Mouse (Mus musculus) forebrain, embryonic 14.5 days (tissue): ENCODE results near the gene Atg2a. TPM values are rescaled to one million over a fixed set of nuclear protein-coding genes. Genes with fewer than 3 reads are reported as not detected.

Experiments used
- ATAC-seq: fragments of 200-750 bp; cut with Nextera tagmentation; 2 replicates; pipeline ENCODE4 v1.8.0; 2017; ENCODE audit warnings: mild to moderate bottlenecking, moderate library complexity
- DNase-seq: peaks from one replicate; pipeline ENCODE4 v3.0.0-alpha.2; 2015; ENCODE audit warnings: low spot score
- H3K27ac ChIP-seq: fragments of 300-500 bp; sonication (generic); 2 replicates; pipeline ENCODE4 v1.5.1; 2014; ENCODE audit warnings: low read depth, mild to moderate bottlenecking, control low read depth, low read length, moderate library complexity
- H3K27me3 ChIP-seq: fragments of 300-500 bp; sonication (generic); replicated peaks from 2 replicates; pipeline ENCODE4 v1.6.1; 2014; ENCODE audit warnings: low read length, control low read depth, mixed read lengths; ENCODE audit not compliant: control insufficient read depth, insufficient read depth
- H3K36me3 ChIP-seq: fragments of 300-500 bp; sonication (generic); 2 replicates; pipeline ENCODE4 v1.6.1; 2014; ENCODE audit warnings: low read length, control low read depth; ENCODE audit not compliant: control insufficient read depth, insufficient read depth
- H3K4me1 ChIP-seq: fragments of 300-500 bp; sonication (generic); 2 replicates; pipeline ENCODE4 v1.6.1; 2014; ENCODE audit warnings: antibody characterized with exemption, low read length, control low read depth; ENCODE audit not compliant: control insufficient read depth, insufficient read depth
- H3K4me2 ChIP-seq: fragments of 300-500 bp; sonication (generic); 2 replicates; pipeline ENCODE4 v1.6.1; 2014; ENCODE audit warnings: mild to moderate bottlenecking, control low read depth, low read length
- H3K4me3 ChIP-seq: fragments of 300-500 bp; sonication (generic); 2 replicates; pipeline ENCODE4 v1.5.1; 2014; ENCODE audit warnings: low read depth, low read length, control low read depth
- H3K9ac ChIP-seq: fragments of 300-500 bp; sonication (generic); 2 replicates; pipeline ENCODE4 v1.6.1; 2014; ENCODE audit warnings: mild to moderate bottlenecking, low read length, control low read depth, moderate library complexity
- H3K9me3 ChIP-seq: fragments of 300-500 bp; sonication (generic); replicated peaks from 2 replicates; pipeline ENCODE4 v1.6.1; 2016; ENCODE audit warnings: low read length, control low read depth, mixed read lengths; ENCODE audit not compliant: control insufficient read depth
- WGBS: fragments of 180-500 bp; shearing (Covaris S2); extraction: QIAGEN DNeasy Blood & Tissue Kit; methylation state at CpG from one replicate; pipeline ENCODE4 v1.1.7; 2014; 5-methylcytosine and 5-hydroxymethylcytosine counted together
- polyA plus RNA-seq: library from polyadenylated mRNA; unstranded; fragments of >200 nt; fragmentation: Nextera tagmentation; extraction: Ambion mirVana; gene quantifications from 2 replicates; pipeline ENCODE4 v1.2.1, GENCODE M21; 2014

The Atg2a gene
- polyA plus RNA-seq, 1 experiment from 2014 or later: 7.9 TPM

DNA sequence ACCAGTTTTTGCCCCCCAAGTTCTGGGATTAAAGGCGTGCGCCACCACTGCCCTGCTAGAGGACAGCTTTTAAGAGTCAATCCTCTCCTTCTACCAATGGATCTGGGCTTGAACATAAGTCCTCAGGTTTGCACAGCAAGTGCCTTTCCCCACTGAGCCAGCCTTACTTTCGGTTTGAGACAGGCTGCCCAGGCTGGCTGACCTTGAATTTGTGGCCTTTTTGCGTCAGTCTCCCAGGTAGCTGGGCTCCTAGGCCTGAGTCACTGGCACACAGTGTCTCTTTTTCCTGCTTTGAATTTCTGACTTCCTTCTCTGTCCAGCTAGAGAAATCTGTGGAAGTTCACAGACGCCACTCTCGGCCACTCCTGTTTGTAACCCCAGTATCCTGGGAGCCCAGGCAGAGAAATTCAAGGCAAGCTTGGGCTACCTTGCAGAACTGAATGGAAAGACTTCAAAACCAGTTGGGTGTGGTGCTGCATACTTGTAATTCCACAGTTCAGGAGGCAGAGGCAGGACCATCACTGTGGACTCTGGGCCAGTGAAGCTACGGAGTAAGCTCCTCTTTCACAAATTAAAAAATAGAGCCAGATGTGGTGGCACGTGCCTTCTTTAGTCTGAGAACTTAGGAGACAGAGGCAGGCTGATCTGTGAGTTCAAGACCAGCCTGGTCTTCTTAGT is 28.5 kb downstream of the Atg2a start:
- H3K27ac ChIP-seq: no peak overlapping the region
- no peaks in the 10 kb centered on the region for H3K4me1 ChIP-seq
- ATAC-seq (no peak), DNase-seq (no peak)
- H3K9ac ChIP-seq: no peak overlapping the region
- no peak overlapping the region for H3K4me2 ChIP-seq
- no peaks in the 10 kb centered on the region for H3K36me3 ChIP-seq
- no peak overlapping the region for H3K4me3 ChIP-seq
- H3K27me3 ChIP-seq: no peaks in the 10 kb centered on the region
- no peaks in the 10 kb centered on the region for H3K9me3 ChIP-seq
- WGBS: 86% methylated on average over 8 of the region's 8 CpGs

DNA sequence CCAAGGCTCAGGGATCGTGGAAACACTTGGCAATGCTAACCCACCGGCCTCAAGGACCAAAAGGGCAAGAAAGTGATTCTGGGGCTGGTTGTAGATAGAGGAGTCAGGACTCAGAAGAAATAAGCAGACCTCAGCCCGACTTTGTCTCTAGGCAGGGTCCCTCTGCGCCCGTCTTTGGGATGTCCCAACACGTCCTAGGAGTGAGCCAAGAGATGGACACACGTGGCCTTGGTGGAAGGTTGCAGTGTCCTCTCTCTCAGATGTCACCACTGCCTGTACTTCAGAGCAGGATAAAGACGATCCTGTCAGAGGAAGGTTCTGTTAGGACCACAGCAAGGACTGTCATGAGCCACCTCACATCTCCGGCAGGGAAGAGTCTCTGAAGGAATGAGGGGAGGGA is 29.2 kb downstream of the Atg2a start:
- Histone ChIP-seq H3K4me1 (peaks cover 4% of the 10 kb centered on the region; the same call in 1 of the 2 replicates), H3K9me3 (no peaks in the 10 kb centered on the region), H3K4me3 (no peak overlapping the region), H3K36me3 (no peaks in the 10 kb centered on the region), H3K4me2 (no peak overlapping the region), H3K9ac (no peak overlapping the region), H3K27ac (no peak overlapping the region), H3K27me3 (no peaks in the 10 kb centered on the region)
- WGBS: 62% methylated on average over 9 of the region's 9 CpGs
- ATAC-seq: no peak
- DNase-seq: no peak

DNA sequence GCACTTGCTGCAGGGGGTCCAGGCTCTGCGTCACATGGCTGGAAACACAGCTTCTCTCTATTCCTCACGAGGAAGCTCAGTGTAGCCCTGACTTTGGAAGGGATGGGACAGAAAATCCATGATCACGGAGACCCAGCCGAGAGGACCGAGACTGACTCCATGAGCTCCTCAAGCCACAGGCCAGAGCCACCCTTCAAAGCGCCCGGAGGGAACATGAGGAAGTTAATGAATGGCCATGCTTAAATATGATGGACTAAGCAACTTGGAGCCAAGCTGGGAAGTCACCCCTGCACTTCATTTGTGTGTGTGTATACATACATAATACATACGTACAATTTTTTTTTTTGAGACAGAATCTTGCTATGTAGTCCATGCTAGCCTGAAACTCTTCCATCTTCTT is 29.7 kb downstream of the Atg2a start:
- Histone ChIP-seq H3K4me1 (peaks cover 6% of the 10 kb centered on the region; the same call in 1 of the 2 replicates), H3K36me3 (no peaks in the 10 kb centered on the region), H3K27me3 (no peaks in the 10 kb centered on the region), H3K9ac (0 out of 2 replicates have a peak overlapping the region, but pooled peaks have one; percentile 29), H3K4me3 (no peak overlapping the region), H3K9me3 (no peaks in the 10 kb centered on the region), H3K4me2 (no peak overlapping the region), H3K27ac (no peak overlapping the region)
- DNase-seq (no peak), ATAC-seq (no peak)
- 30% methylated on average over 8 of the region's 8 CpGs for whole genome bisulfite sequencing

DNA sequence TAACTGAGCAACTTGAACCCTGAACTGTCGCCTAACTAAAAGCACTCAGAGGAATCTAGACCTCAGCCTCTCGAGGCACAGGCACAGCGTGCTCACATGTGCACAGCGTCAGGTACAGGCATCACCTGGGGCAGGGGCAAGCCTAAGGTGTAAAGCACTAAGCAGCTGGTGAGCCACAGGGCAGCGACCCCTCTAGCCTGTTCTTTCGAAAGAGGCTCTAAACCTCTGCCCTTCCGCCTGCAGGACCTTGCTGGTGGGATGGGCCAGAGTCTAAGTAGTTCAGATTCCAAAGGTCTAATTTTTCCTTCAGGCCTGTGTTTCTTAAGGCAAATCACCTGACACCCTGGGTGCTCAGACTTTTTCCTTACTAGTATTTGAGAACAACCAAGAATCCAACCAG is 30.6 kb downstream of the Atg2a start:
- Histone ChIP-seq H3K36me3 (no peaks in the 10 kb centered on the region), H3K4me3 (no peak overlapping the region), H3K27ac (no peak overlapping the region), H3K4me2 (no peak overlapping the region), H3K4me1 (peaks cover 6% of the 10 kb centered on the region; the same call in 1 of the 2 replicates), H3K27me3 (no peaks in the 10 kb centered on the region), H3K9ac (no peak overlapping the region), H3K9me3 (no peaks in the 10 kb centered on the region)
- WGBS: 68% methylated on average over 7 of the region's 7 CpGs
- DNase-seq (no peak), ATAC-seq (no peak)

DNA sequence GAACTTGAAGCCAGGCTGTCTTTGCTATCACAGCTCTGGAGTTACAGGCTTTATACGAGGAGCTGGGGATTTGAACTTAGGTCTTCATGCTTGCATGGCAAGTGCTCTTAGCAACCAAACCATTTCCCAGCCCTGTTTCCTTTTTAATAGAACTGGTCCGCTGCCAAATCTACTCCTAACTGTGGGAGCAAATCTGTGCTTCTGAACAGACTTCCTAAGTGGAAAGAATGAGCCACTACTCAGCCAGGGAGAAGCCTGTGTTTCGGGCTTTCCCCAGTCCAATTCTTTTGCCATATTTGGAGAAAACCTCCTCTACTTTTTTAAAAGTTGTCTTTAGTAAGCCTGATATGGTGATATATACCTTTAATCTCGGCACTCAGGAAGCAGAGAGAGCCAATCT is 31.3 kb downstream of the Atg2a start:
- no peak overlapping the region for H3K4me3 ChIP-seq
- H3K27me3 ChIP-seq: no peaks in the 10 kb centered on the region
- DNase-seq (no peak), ATAC-seq (no peak)
- H3K9me3 ChIP-seq: no peaks in the 10 kb centered on the region
- H3K36me3 ChIP-seq: no peaks in the 10 kb centered on the region
- no peak overlapping the region for H3K4me2 ChIP-seq
- H3K9ac ChIP-seq: no peak overlapping the region
- 86% methylated on average over 4 of the region's 4 CpGs for WGBS
- H3K27ac ChIP-seq: no peak overlapping the region
- H3K4me1 ChIP-seq: peaks cover 6% of the 10 kb centered on the region

DNA sequence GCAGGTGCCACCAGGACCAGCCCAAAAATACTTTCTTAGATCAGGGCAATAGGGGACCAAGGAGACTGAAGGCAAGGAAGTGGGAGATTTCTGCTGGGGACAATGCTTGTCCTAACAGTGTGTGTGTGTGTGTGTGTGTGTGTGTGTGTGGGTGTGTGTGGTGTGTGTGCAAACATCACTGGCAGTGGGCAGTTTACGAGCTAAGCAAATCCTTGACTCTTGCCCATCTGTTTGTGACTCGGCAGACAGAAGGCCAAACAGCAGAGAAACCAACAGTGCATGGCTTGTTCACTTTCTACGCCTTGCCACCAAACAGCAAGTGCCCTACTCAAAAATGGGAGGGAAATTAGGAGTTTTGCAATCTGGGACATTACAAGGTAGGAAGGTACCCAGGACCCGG is 32.1 kb downstream of the Atg2a start:
- Histone ChIP-seq H3K9me3 (no peaks in the 10 kb centered on the region), H3K4me3 (no peak overlapping the region), H3K9ac (no peak overlapping the region), H3K36me3 (no peaks in the 10 kb centered on the region), H3K4me2 (no peak overlapping the region), H3K4me1 (peaks cover 15% of the 10 kb centered on the region), H3K27me3 (no peaks in the 10 kb centered on the region), H3K27ac (no peak overlapping the region)
- 89% methylated on average over 4 of the region's 4 CpGs for WGBS
- ATAC-seq: no peak
- DNase-seq: no peak

DNA sequence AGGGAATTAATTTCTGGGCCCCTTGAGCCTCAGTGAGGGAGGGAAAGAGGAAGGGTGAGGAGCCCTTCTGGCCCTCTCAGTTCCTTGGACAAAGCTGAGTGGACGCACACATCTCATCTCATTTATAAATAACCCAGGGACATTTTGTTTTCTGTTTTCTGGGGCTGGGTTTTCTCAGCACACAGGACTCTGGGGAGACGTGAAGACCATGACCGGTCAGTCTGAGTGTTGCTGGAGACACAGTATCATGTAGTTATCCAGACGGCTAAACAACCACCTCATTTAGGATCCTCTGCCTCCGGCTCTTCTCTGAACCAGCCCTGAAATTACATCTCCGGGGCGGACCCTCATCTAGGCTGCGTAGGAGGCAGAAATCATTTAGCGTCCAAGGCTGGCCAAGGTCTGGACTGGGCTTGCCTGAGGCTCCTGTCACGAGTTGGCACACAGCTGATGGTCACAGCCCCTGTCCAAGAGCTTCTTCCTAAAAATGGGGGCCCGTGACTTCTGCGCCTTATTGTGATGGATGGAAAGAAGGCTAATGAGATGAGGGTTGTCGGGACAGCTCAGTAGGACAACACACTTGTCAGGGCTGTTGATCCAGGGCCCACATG is 32.6 kb downstream of the Atg2a start:
- no peak overlapping the region for H3K4me3 ChIP-seq
- 92% methylated on average over 13 of the region's 13 CpGs for WGBS
- H3K36me3 ChIP-seq: no peaks in the 10 kb centered on the region
- H3K27me3 ChIP-seq: no peaks in the 10 kb centered on the region
- DNase-seq: no peak
- ATAC-seq: no peak
- no peak overlapping the region for H3K4me2 ChIP-seq
- no peak overlapping the region for H3K9ac ChIP-seq
- no peaks in the 10 kb centered on the region for H3K9me3 ChIP-seq
- H3K4me1 ChIP-seq: peaks cover 20% of the 10 kb centered on the region
- H3K27ac ChIP-seq: no peak overlapping the region

DNA sequence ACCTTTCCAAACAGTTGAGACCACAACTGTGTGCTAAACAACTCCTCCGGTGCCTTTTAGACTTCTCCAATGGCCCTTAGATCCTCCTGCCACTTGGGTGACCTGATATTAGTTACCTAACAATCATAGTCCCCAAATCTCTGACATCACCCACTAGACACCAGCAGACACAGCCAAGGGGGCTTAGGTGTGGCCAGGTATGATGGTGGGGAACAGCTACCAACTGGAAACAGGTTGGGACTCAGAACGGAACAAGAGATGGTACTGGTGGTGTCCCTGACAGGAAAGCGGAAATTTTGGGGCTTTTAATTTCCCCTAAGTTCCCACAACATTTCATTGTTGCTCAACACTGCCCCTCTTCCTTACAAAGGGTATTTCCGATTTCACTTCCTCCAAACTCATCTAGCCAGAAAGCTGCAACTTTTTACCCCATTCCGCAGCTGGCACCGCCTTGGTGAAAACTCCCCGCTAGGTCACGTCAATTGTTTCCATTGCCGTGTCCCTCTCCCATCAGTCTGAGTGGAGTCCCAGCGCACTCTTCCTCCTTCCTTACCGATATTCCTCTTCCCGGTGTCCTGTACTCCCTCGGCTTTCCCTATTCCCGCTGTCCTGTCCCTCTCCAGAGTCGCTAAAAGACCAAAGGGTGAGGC is 34.4 kb downstream of the Atg2a start:
- DNase-seq (peak; percentile 21), ATAC-seq (no peak; the same call in 1 of the 2 replicates)
- peak overlapping the region; percentile 66 for H3K9ac ChIP-seq
- 5% methylated on average over 15 of the region's 15 CpGs for WGBS
- H3K4me3 ChIP-seq: peak overlapping the region; percentile 87
- H3K4me2 ChIP-seq: peak overlapping the region; percentile 86
- no peaks in the 10 kb centered on the region for H3K27me3 ChIP-seq
- H3K36me3 ChIP-seq: peaks cover 11% of the 10 kb centered on the region
- no peaks in the 10 kb centered on the region for H3K9me3 ChIP-seq
- H3K4me1 ChIP-seq: peaks cover 23% of the 10 kb centered on the region
- H3K27ac ChIP-seq: peak overlapping the region; percentile 67
